In genomic region chr8:69937466-69937865, GRCm38 (mm10) we compare ENCODE assay signal across 12 mouse cellular contexts. TPM values are rescaled to one million over a fixed set of nuclear protein-coding genes. Genes with fewer than 3 reads are reported as not detected.
DNase-seq lines count a peak whose midpoint lies in the region; ATAC-seq and TF ChIP-seq lines count a peak whose summit lies in the region.
"Had no signal": no experiment of that assay in that cellular context is flagged by ENCODE, and none has a peak within 500 bp of the region (broad histone marks: within the 10 kb centered on the region; RNA-seq: fewer than 3 reads in every experiment).

No protein-coding gene starts in this region.

- 73% methylated on average over 3 of the region's 3 CpGs for WGBS in heart, postnatal 0 days
- 30% methylated on average over 3 of the region's 3 CpGs for WGBS in spleen, adult 2 months

- no peak overlapping the region for H3K4me2 ChIP-seq in heart, postnatal 0 days (ENCODE audit: low read depth, low read length)
- H3K4me2 ChIP-seq: midbrain, embryonic 11.5 days had no signal

- peak overlapping the region; percentile 85 for H3K27ac ChIP-seq in heart, postnatal 0 days (ENCODE audit: low read depth)
- peak overlapping the region; percentile 51; the same call in 1 of the 2 replicates for H3K27ac ChIP-seq in spleen, adult 2 months (ENCODE audit: insufficient read depth, low read length)

- no peak overlapping the region for H3K9ac ChIP-seq in heart, postnatal 0 days (replicated peaks; ENCODE audit: low read depth, low read length)

- no peaks in the 10 kb centered on the region for H3K9me3 ChIP-seq in heart, postnatal 0 days (replicated peaks; ENCODE audit: control insufficient read depth, low read length)

- H3K4me1 ChIP-seq in heart, postnatal 0 days (ENCODE audit: control insufficient read depth, insufficient read depth): peaks cover 57% of the 10 kb centered on the region
- peaks cover 27% of the 10 kb centered on the region; the same call in 1 of the 2 replicates for H3K4me1 ChIP-seq in spleen, adult 2 months (ENCODE audit: control insufficient read depth, insufficient read depth, insufficient read length)

- peaks cover 8% of the 10 kb centered on the region for H3K36me3 ChIP-seq in heart, postnatal 0 days (replicated peaks; ENCODE audit: control insufficient read depth, insufficient read depth, low read length)
- peaks cover 3% of the 10 kb centered on the region; the same call in 1 of the 2 replicates for H3K36me3 ChIP-seq in spleen, adult 2 months (ENCODE audit: control insufficient read depth, insufficient read depth, low read length)

- H3K4me3 ChIP-seq in heart, postnatal 0 days (ENCODE audit: low read depth, low read length): no peak overlapping the region
- no peak overlapping the region for H3K4me3 ChIP-seq in spleen, adult 2 months (ENCODE audit: extremely low read depth, insufficient read depth, insufficient read length)

- TF ChIP-seq CTCF in heart, postnatal 0 days (IDR thresholded peaks at IDR 0.05; ENCODE audit: low read depth): no peak
- TF ChIP-seq CTCF in spleen, adult 2 months (IDR thresholded peaks at IDR 0.05; ENCODE audit: extremely low read depth, insufficient read depth, insufficient read length, insufficient replicate concordance): no peak

- no peak for DNase-seq in heart, postnatal 0 days (ENCODE audit: low spot score)
- DNase-seq in heart, adult 9 months (ENCODE audit: low spot score in 2 of 2): no peak
- DNase-seq in spleen, adult 2 months (ENCODE audit: low read depth in 1 of 2, low spot score in 2 of 2): peak; percentile 20 to 35
- DNase-seq in spleen, adult 18-20 months: no peak
- DNase-seq in cerebellum, postnatal 25 days: no peak
- DNase-seq: cerebellum, postnatal 36 days; right cerebral cortex, postnatal 4 days; thymus, adult 2 months had no signal

- ATAC-seq in heart, postnatal 0 days (ENCODE audit: insufficient read depth, low read depth): no peak
- ATAC-seq in activated CD4-positive, CD25-positive, alpha-beta regulatory T cell, adult 4 months: peak; percentile 59
- peak; percentile 58 for ATAC-seq in neutrophil, adult 5-6 weeks (ENCODE audit: extremely low read depth, insufficient number of reproducible peaks, low FRiP score, poor library complexity, severe bottlenecking)
- ATAC-seq in erythroid progenitor cell, adult 5-6 weeks (replicated peaks; ENCODE audit: low FRiP score, poor library complexity, severe bottlenecking): no peak

- no peak for TF ChIP-seq POLR2A in spleen, adult 2 months (IDR thresholded peaks at IDR 0.05; ENCODE audit: low read depth, low read length)

- H3K27me3 ChIP-seq in heart, postnatal 0 days (ENCODE audit: control insufficient read depth, insufficient read depth, low read length): no peaks in the 10 kb centered on the region
- H3K27me3 ChIP-seq in spleen, adult 2 months (ENCODE audit: control insufficient read depth, insufficient read depth, low read length): no peaks in the 10 kb centered on the region

- no peak for TF ChIP-seq EP300 in heart, postnatal 0 days (IDR thresholded peaks at IDR 0.05; ENCODE audit: low read depth)

RNA-seq across cellular contexts. Expression of gene Yjefn3, which starts 35.0 kb away (rescaled TPM):
- 1.2 and 22.3 TPM in 2 replicates for total RNA-seq in heart, postnatal 0 days (2014; rRNA removed; ENCODE audit: low replicate concordance)
- 12.9 and 13.9 TPM in 2 replicates for polyA plus RNA-seq in heart, postnatal 0 days (2015; fragmentation: Nextera tagmentation; extraction: Ambion mirVana)
- 1.5 and 1.9 TPM in 2 replicates for polyA plus RNA-seq in spleen, adult 2 months (2012; rRNA removed)
- under 1 TPM in 1 of 2 experiments, not detected in 1; 0.82 TPM for polyA plus RNA-seq in activated CD4-positive, CD25-positive, alpha-beta regulatory T cell, adult 4 months (2017; shearing (Covaris generic))
- total RNA-seq in neutrophil, adult 5-6 weeks (2017): 0.61 TPM in 1 of 2 replicates, not detected in the other
- not detected in 2 replicates for total RNA-seq in erythroid progenitor cell, adult 5-6 weeks (2015; ENCODE audit: low replicate concordance)
- not detected in 2 replicates for total RNA-seq in erythroid progenitor cell, adult 5-6 weeks (2017; ENCODE audit: low replicate concordance)

RNA-seq across cellular contexts. Expression of gene Ndufa13, which starts 35.1 kb away (rescaled TPM):
- total RNA-seq in heart, postnatal 0 days (2014; rRNA removed; ENCODE audit: low replicate concordance): 223 and 232 TPM in 2 replicates
- polyA plus RNA-seq in heart, postnatal 0 days (2015; fragmentation: Nextera tagmentation; extraction: Ambion mirVana): 666 and 702 TPM in 2 replicates
- polyA plus RNA-seq in spleen, adult 2 months (2012; rRNA removed): 53.8 and 76.3 TPM in 2 replicates
- polyA plus RNA-seq in activated CD4-positive, CD25-positive, alpha-beta regulatory T cell, adult 4 months (2017; shearing (Covaris generic)): 100 to 1,000 TPM; 231 to 276 TPM
- total RNA-seq in neutrophil, adult 5-6 weeks (2017): 55.9 and 58.3 TPM in 2 replicates
- total RNA-seq in erythroid progenitor cell, adult 5-6 weeks (2015; ENCODE audit: low replicate concordance): 20.5 and 29.6 TPM in 2 replicates
- total RNA-seq in erythroid progenitor cell, adult 5-6 weeks (2017; ENCODE audit: low replicate concordance): 29.0 and 40.8 TPM in 2 replicates

RNA-seq across cellular contexts. Expression of gene Tssk6, which starts 35.5 kb away (rescaled TPM):
- 0.11 TPM in 1 of 2 replicates, not detected in the other for total RNA-seq in heart, postnatal 0 days (2014; rRNA removed; ENCODE audit: low replicate concordance)
- 1.1 and 1.2 TPM in 2 replicates for polyA plus RNA-seq in heart, postnatal 0 days (2015; fragmentation: Nextera tagmentation; extraction: Ambion mirVana)
- 1.0 TPM in 2 replicates for polyA plus RNA-seq in spleen, adult 2 months (2012; rRNA removed)
- polyA plus RNA-seq in activated CD4-positive, CD25-positive, alpha-beta regulatory T cell, adult 4 months (2017; shearing (Covaris generic)): not detected
- 0.93 and 1.7 TPM in 2 replicates for total RNA-seq in neutrophil, adult 5-6 weeks (2017)
- total RNA-seq in erythroid progenitor cell, adult 5-6 weeks (2015; ENCODE audit: low replicate concordance): not detected in 2 replicates
- not detected in 2 replicates for total RNA-seq in erythroid progenitor cell, adult 5-6 weeks (2017; ENCODE audit: low replicate concordance)

RNA-seq across cellular contexts. Expression of gene Cilp2, which starts 50.0 kb away (rescaled TPM):
- 0.23 and 0.43 TPM in 2 replicates for total RNA-seq in heart, postnatal 0 days (2014; rRNA removed; ENCODE audit: low replicate concordance)
- 0.36 and 0.49 TPM in 2 replicates for polyA plus RNA-seq in heart, postnatal 0 days (2015; fragmentation: Nextera tagmentation; extraction: Ambion mirVana)
- polyA plus RNA-seq in spleen, adult 2 months (2012; rRNA removed): 0.11 and 0.34 TPM in 2 replicates
- not detected for polyA plus RNA-seq in activated CD4-positive, CD25-positive, alpha-beta regulatory T cell, adult 4 months (2017; shearing (Covaris generic))
- total RNA-seq in neutrophil, adult 5-6 weeks (2017): not detected in 2 replicates
- total RNA-seq in erythroid progenitor cell, adult 5-6 weeks (2015; ENCODE audit: low replicate concordance): not detected in 2 replicates
- not detected in 2 replicates for total RNA-seq in erythroid progenitor cell, adult 5-6 weeks (2017; ENCODE audit: low replicate concordance)

RNA-seq across cellular contexts. Expression of gene Gatad2a, which starts 58.7 kb away (rescaled TPM):
- 26.9 and 58.8 TPM in 2 replicates for total RNA-seq in heart, postnatal 0 days (2014; rRNA removed; ENCODE audit: low replicate concordance)
- polyA plus RNA-seq in heart, postnatal 0 days (2015; fragmentation: Nextera tagmentation; extraction: Ambion mirVana): 17.0 and 18.9 TPM in 2 replicates
- polyA plus RNA-seq in spleen, adult 2 months (2012; rRNA removed): 45.8 and 64.6 TPM in 2 replicates
- 10 to 100 TPM; 22.9 to 25.8 TPM for polyA plus RNA-seq in activated CD4-positive, CD25-positive, alpha-beta regulatory T cell, adult 4 months (2017; shearing (Covaris generic))
- total RNA-seq in neutrophil, adult 5-6 weeks (2017): 52.6 and 64.2 TPM in 2 replicates
- 42.8 and 46.9 TPM in 2 replicates for total RNA-seq in erythroid progenitor cell, adult 5-6 weeks (2015; ENCODE audit: low replicate concordance)
- 47.5 and 48.0 TPM in 2 replicates for total RNA-seq in erythroid progenitor cell, adult 5-6 weeks (2017; ENCODE audit: low replicate concordance)

Comparison
In these comparisons a context has a peak if more than half of its experiments do, and no peak if none do; other contexts are left out.
1. DNase-seq: peak in spleen, adult 2 months (2 of 2); none in heart, postnatal 0 days (single experiment), heart, adult 9 months (0 of 2), spleen, adult 18-20 months (0 of 2) and cerebellum, postnatal 25 days (0 of 2).
2. ATAC-seq: peak in activated CD4-positive, CD25-positive, alpha-beta regulatory T cell, adult 4 months (single experiment) and neutrophil, adult 5-6 weeks (single experiment); none in heart, postnatal 0 days (single experiment) and erythroid progenitor cell, adult 5-6 weeks (single experiment).